Mouse (Mus musculus): ENCODE measurements around the gene Cntnap5c. TPM values are rescaled to one million over a fixed set of nuclear protein-coding genes. Genes with fewer than 3 reads are reported as not detected.

Cntnap5c gene
- polyA plus RNA-seq (2014; fragmentation: Nextera tagmentation; extraction: Ambion mirVana): not detected in 2 replicates

GRCm38 (mm10) chr17:57768622-57769610 is at the start of gene Cntnap5c:
Cntnap5c (plus strand) TSS chr17:57769570.
- 19% methylated on average over 26 of the region's 26 CpGs for whole genome bisulfite sequencing
- Histone ChIP-seq H3K27ac (ENCODE audit: low read depth) (no peak within 1 kb of the TSS), H3K9ac (ENCODE audit: low read length) (no peak within 1 kb of the TSS), H3K36me3 (ENCODE audit: control insufficient read depth, insufficient read depth, low read length) (no peaks in the 10 kb centered on the region), H3K9me3 (ENCODE audit: control insufficient read depth, low read length) (no peaks in the 10 kb centered on the region), H3K27me3 (replicated peaks; ENCODE audit: control insufficient read depth, insufficient read depth, low read length) (no peaks in the 10 kb centered on the region), H3K4me1 (replicated peaks; ENCODE audit: control insufficient read depth, insufficient read depth, low read length) (no peaks in the 10 kb centered on the region), H3K4me2 (ENCODE audit: low read length) (no peak within 1 kb of the TSS), H3K4me3 (ENCODE audit: low read depth, low read length) (no peak within 1 kb of the TSS)
- peak; percentile 89 for DNase-seq (ENCODE audit: low spot score)
- peak; percentile 83 for ATAC-seq (replicated peaks; ENCODE audit: low FRiP score, low TSS enrichment, low read depth)

GRCm38 (mm10) chr17:57742119-57742518 is 27.3 kb upstream of the Cntnap5c start, which contains the start of gene Gm21834:
Gm21834 (minus strand) TSS chr17:57742219.
- no peak for ATAC-seq (replicated peaks; ENCODE audit: low FRiP score, low TSS enrichment, low read depth)
- no peaks in the 10 kb centered on the region for H3K9me3 ChIP-seq (ENCODE audit: control insufficient read depth, low read length)
- H3K4me3 ChIP-seq (ENCODE audit: low read depth, low read length): no peak within 1 kb of the TSS
- no peaks in the 10 kb centered on the region for H3K4me1 ChIP-seq (replicated peaks; ENCODE audit: control insufficient read depth, insufficient read depth, low read length)
- H3K27ac ChIP-seq (ENCODE audit: low read depth): no peak within 1 kb of the TSS
- H3K36me3 ChIP-seq (ENCODE audit: control insufficient read depth, insufficient read depth, low read length): no peaks in the 10 kb centered on the region
- H3K9ac ChIP-seq (ENCODE audit: low read length): no peak within 1 kb of the TSS
- 83% methylated on average over 5 of the region's 5 CpGs for WGBS
- H3K27me3 ChIP-seq (replicated peaks; ENCODE audit: control insufficient read depth, insufficient read depth, low read length): no peaks in the 10 kb centered on the region
- H3K4me2 ChIP-seq (ENCODE audit: low read length): no peak within 1 kb of the TSS
- no peak for DNase-seq (ENCODE audit: low spot score)

GRCm38 (mm10) chr17:57758033-57758432 is 11.3 kb upstream of the Cntnap5c start:
- 70% methylated on average over 1 of the region's 1 CpGs for WGBS

GRCm38 (mm10) chr17:57767306-57767705 is 2.1 kb upstream of the Cntnap5c start:
- H3K27me3 ChIP-seq (replicated peaks; ENCODE audit: control insufficient read depth, insufficient read depth, low read length): no peaks in the 10 kb centered on the region

More at GRCm38 (mm10) chr17:57758033-57758432, 11.3 kb upstream of the Cntnap5c start:
- DNase-seq (ENCODE audit: low spot score): no peak
- no peaks in the 10 kb centered on the region for H3K9me3 ChIP-seq (ENCODE audit: control insufficient read depth, low read length)
- H3K27me3 ChIP-seq (replicated peaks; ENCODE audit: control insufficient read depth, insufficient read depth, low read length): no peaks in the 10 kb centered on the region
- H3K27ac ChIP-seq (ENCODE audit: low read depth): no peak overlapping the region
- no peak for ATAC-seq (replicated peaks; ENCODE audit: low FRiP score, low TSS enrichment, low read depth)
- no peaks in the 10 kb centered on the region for H3K36me3 ChIP-seq (ENCODE audit: control insufficient read depth, insufficient read depth, low read length)
- H3K4me3 ChIP-seq (ENCODE audit: low read depth, low read length): no peak overlapping the region
- no peak overlapping the region for H3K9ac ChIP-seq (ENCODE audit: low read length)
- H3K4me1 ChIP-seq (replicated peaks; ENCODE audit: control insufficient read depth, insufficient read depth, low read length): no peaks in the 10 kb centered on the region
- no peak overlapping the region for H3K4me2 ChIP-seq (ENCODE audit: low read length)

GRCm38 (mm10) chr17:57770904-57771303 is 1.5 kb downstream of the Cntnap5c start:
- Histone ChIP-seq H3K27ac (ENCODE audit: low read depth) (no peak overlapping the region), H3K27me3 (replicated peaks; ENCODE audit: control insufficient read depth, insufficient read depth, low read length) (no peaks in the 10 kb centered on the region), H3K9ac (ENCODE audit: low read length) (no peak overlapping the region), H3K9me3 (ENCODE audit: control insufficient read depth, low read length) (no peaks in the 10 kb centered on the region), H3K4me2 (ENCODE audit: low read length) (no peak overlapping the region), H3K4me1 (replicated peaks; ENCODE audit: control insufficient read depth, insufficient read depth, low read length) (no peaks in the 10 kb centered on the region), H3K36me3 (ENCODE audit: control insufficient read depth, insufficient read depth, low read length) (no peaks in the 10 kb centered on the region), H3K4me3 (ENCODE audit: low read depth, low read length) (no peak overlapping the region)
- 23% methylated on average over 4 of the region's 4 CpGs for WGBS
- no peak for ATAC-seq (replicated peaks; ENCODE audit: low FRiP score, low TSS enrichment, low read depth)
- no peak for DNase-seq (ENCODE audit: low spot score)

More at GRCm38 (mm10) chr17:57767306-57767705, 2.1 kb upstream of the Cntnap5c start:
- Histone ChIP-seq H3K4me1 (replicated peaks; ENCODE audit: control insufficient read depth, insufficient read depth, low read length) (no peaks in the 10 kb centered on the region), H3K9me3 (ENCODE audit: control insufficient read depth, low read length) (no peaks in the 10 kb centered on the region), H3K4me2 (ENCODE audit: low read length) (no peak overlapping the region), H3K4me3 (ENCODE audit: low read depth, low read length) (no peak overlapping the region), H3K36me3 (ENCODE audit: control insufficient read depth, insufficient read depth, low read length) (no peaks in the 10 kb centered on the region), H3K9ac (ENCODE audit: low read length) (no peak overlapping the region), H3K27ac (ENCODE audit: low read depth) (no peak overlapping the region)
- ATAC-seq (replicated peaks; ENCODE audit: low FRiP score, low TSS enrichment, low read depth): no peak
- DNase-seq (ENCODE audit: low spot score): no peak

GRCm38 (mm10) chr17:57788161-57788799 is 18.9 kb downstream of the Cntnap5c start:
- WGBS: 68% methylated on average over 1 of the region's 1 CpGs
- ATAC-seq (replicated peaks; ENCODE audit: low FRiP score, low TSS enrichment, low read depth): no peak

GRCm38 (mm10) chr17:57795408-57795807 is 26.0 kb downstream of the Cntnap5c start:
- DNase-seq (ENCODE audit: low spot score): no peak
- no peaks in the 10 kb centered on the region for H3K4me1 ChIP-seq (replicated peaks; ENCODE audit: control insufficient read depth, insufficient read depth, low read length)
- no peak for ATAC-seq (replicated peaks; ENCODE audit: low FRiP score, low TSS enrichment, low read depth)
- no peaks in the 10 kb centered on the region for H3K27me3 ChIP-seq (replicated peaks; ENCODE audit: control insufficient read depth, insufficient read depth, low read length)
- H3K9me3 ChIP-seq (ENCODE audit: control insufficient read depth, low read length): no peaks in the 10 kb centered on the region
- 78% methylated on average over 3 of the region's 3 CpGs for WGBS
- no peak overlapping the region for H3K4me3 ChIP-seq (ENCODE audit: low read depth, low read length)
- H3K27ac ChIP-seq (ENCODE audit: low read depth): no peak overlapping the region
- H3K36me3 ChIP-seq (ENCODE audit: control insufficient read depth, insufficient read depth, low read length): no peaks in the 10 kb centered on the region
- H3K4me2 ChIP-seq (ENCODE audit: low read length): no peak overlapping the region
- H3K9ac ChIP-seq (ENCODE audit: low read length): no peak overlapping the region

More at GRCm38 (mm10) chr17:57788161-57788799, 18.9 kb downstream of the Cntnap5c start:
- Histone ChIP-seq H3K27me3 (replicated peaks; ENCODE audit: control insufficient read depth, insufficient read depth, low read length) (no peaks in the 10 kb centered on the region), H3K4me3 (ENCODE audit: low read depth, low read length) (no peak overlapping the region), H3K4me1 (replicated peaks; ENCODE audit: control insufficient read depth, insufficient read depth, low read length) (no peaks in the 10 kb centered on the region), H3K27ac (ENCODE audit: low read depth) (no peak overlapping the region), H3K36me3 (ENCODE audit: control insufficient read depth, insufficient read depth, low read length) (no peaks in the 10 kb centered on the region), H3K4me2 (ENCODE audit: low read length) (no peak overlapping the region), H3K9me3 (ENCODE audit: control insufficient read depth, low read length) (no peaks in the 10 kb centered on the region), H3K9ac (ENCODE audit: low read length) (no peak overlapping the region)
- no peak for DNase-seq (ENCODE audit: low spot score)

- peak; percentile 66; the same call in 1 of the 2 replicates for ATAC-seq (replicated peaks; ENCODE audit: low FRiP score, low TSS enrichment, low read depth)
- H3K4me2 ChIP-seq (ENCODE audit: low read length): no peak overlapping the region
- no peak overlapping the region for H3K9ac ChIP-seq (ENCODE audit: low read length)
- H3K4me3 ChIP-seq (ENCODE audit: low read depth, low read length): no peak overlapping the region
- DNase-seq (ENCODE audit: low spot score): no peak
- no peak overlapping the region for H3K27ac ChIP-seq (ENCODE audit: low read depth)
- WGBS: 60% methylated on average over 3 of the region's 3 CpGs
- no peaks in the 10 kb centered on the region for H3K4me1 ChIP-seq (replicated peaks; ENCODE audit: control insufficient read depth, insufficient read depth, low read length)
- no peaks in the 10 kb centered on the region for H3K36me3 ChIP-seq (ENCODE audit: control insufficient read depth, insufficient read depth, low read length)
- H3K27me3 ChIP-seq (replicated peaks; ENCODE audit: control insufficient read depth, insufficient read depth, low read length): no peaks in the 10 kb centered on the region
- no peaks in the 10 kb centered on the region for H3K9me3 ChIP-seq (ENCODE audit: control insufficient read depth, low read length)
Observed at GRCm38 (mm10) chr17:57796668-57797311, 27.4 kb downstream of the Cntnap5c start.
